Mouse (Mus musculus) bone marrow, adult 2 months (tissue): ENCODE data around the gene H2-Eb2.

ENCODE experiments used
- CTCF ChIP-seq: fragments of 200-500 bp; IDR thresholded peaks from 2 replicates; pipeline ENCODE4 v1.5.1; 2011; ENCODE audit warnings: low read length, control low read depth; ENCODE audit not compliant: control insufficient read depth, insufficient read depth
- POLR2A ChIP-seq: fragments of 200-500 bp; IDR thresholded peaks from 2 replicates; pipeline ENCODE4 v1.6.1; 2011; ENCODE audit warnings: low read depth, mild to moderate bottlenecking, control low read depth, low read length, borderline replicate concordance; ENCODE audit not compliant: control insufficient read depth

DNA sequence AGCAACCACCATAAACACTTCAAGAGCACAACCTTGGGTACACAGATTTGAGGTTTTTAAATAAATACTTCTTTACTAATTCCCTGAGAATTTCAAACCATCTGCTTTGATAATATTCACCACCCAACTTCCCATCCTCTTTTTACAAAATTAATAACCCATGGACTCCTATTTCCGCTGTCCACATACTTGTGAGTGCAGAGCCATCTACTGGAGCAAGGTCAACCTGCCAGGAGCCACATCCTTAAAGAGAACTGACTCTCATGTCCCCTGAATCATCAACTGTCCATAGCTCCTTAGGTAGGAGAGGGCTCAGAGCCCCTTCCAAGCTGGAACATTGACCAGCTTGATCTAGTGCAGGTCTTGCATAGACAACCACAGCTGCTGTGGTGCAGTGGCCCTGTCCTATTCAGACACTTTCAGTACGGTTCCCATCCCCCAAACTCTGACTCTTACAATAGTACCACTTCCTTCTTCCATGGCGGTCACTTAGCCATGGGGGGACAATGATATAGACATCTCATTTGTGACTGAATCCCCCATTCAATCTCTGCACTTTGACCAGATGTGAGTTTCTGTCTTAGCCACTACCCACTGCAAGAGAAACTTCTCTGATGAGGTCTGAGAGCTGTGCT, 38.3 kb downstream of the H2-Eb2 start:
- TF ChIP-seq CTCF = no peak
- TF ChIP-seq POLR2A = no peak
